Mouse (Mus musculus) adrenal gland, postnatal 25 days (tissue): ENCODE measurements at regions not wholly inside any gene's neighbourhood (a gene's known extent, or its start where the extent isn't known, plus 50 kb on each side); places are given as distances from the start of the nearest gene placed in this dataset.

Source experiments
- DNase-seq: peaks from one replicate; pipeline ENCODE4 v3.0.0; 2021; ENCODE audit warnings: mixed read lengths

DNA sequence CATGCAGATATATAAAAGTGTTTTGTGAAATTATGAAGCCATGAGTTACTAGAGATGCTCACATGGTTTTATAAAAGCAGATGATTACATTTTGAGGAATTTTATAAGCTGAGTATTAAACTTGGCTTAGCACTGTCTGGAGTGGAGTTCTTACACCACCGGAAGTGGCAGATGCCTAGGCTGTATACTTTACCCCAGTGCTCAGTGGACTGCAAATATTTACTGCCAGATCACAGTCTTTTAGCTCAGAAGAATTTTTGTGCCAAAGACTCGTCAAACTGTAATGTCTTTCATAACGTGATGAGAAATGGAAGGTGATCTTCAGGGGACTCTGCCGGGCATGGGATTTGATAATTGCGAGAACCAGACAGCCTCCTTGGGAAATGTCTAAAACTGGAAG lies 136.1 kb upstream of the 9330182O14Rik start:
- no peak for DNase-seq

GRCm38 (mm10) chr15:40000022-40000421 lies 134.1 kb upstream of the 9330182O14Rik start:
- no peak for DNase-seq

DNA sequence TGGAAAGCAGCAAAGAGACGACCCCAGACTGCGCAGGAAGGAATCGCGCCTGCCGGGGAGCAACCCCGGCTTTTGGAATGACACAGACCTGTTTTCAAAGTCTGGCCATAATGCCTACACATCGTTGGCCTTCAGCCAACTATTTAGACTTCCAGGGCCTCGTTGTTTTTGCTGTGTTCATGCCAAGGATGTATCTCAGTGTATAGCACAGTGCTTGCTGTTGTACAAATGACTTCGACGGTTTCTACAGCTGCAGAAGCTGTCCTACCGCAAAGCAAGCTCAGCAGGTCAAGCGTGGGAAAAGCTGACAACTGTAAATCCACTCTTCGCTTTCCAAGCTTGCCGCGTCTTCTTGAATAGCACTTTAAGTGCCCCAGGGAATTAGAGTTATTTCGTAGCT lies 129.1 kb upstream of the 9330182O14Rik start:
- no peak for DNase-seq

DNA sequence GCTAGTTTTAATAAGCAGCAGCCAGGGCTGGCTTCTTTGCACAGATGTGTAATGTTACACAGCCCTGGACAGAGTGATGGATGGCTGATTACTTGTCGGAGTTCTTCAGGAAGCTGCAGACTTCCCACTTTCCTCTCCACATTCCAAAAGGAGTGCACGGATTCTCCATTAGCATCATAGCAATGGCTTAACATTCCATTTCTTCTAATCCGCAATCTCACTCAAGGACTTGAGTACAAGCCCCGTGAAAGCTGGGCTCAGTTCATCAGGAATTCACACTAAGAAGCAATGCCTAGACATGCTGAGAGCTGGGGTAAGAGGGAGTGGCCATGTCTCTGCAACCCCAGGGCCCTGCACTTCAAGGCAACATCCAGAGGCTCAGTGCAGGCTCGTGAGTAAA lies 126.3 kb upstream of the 9330182O14Rik start:
- DNase-seq, result no peak

GRCm38 (mm10) chr15:40013833-40014232 lies 120.3 kb upstream of the 9330182O14Rik start:
- DNase-seq, result no peak

- no peak for DNase-seq
These were observed 117.1 kb upstream of the 9330182O14Rik start for GRCm38 (mm10) chr15:40017019-40017418.

GRCm38 (mm10) chr15:40017597-40017996 lies 116.6 kb upstream of the 9330182O14Rik start:
- no peak for DNase-seq

GRCm38 (mm10) chr15:40018047-40018791 lies 115.9 kb upstream of the 9330182O14Rik start:
- DNase-seq, result no peak

GRCm38 (mm10) chr15:40018792-40019151 lies 115.4 kb upstream of the 9330182O14Rik start:
- no peak for DNase-seq

DNA sequence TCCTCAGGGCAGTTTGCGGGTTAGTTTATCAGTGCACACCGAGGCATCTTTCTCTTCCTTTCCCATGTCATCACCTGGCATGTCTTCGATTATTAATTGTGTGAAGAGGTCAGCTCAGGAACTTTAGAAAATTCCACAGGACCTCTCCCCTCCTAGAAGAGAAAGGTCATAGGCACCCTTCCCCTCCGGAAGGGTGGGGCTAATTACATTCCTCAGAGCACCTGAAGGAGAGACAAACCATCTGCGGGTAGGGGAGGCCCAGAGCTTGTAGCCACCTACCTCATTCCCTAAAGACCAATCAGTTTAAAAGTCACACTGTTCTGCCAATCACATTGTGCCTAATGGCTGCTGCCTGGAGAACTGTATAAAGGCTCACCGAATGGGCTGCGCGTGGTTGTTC lies 114.9 kb upstream of the 9330182O14Rik start:
- DNase-seq, result no peak

DNA sequence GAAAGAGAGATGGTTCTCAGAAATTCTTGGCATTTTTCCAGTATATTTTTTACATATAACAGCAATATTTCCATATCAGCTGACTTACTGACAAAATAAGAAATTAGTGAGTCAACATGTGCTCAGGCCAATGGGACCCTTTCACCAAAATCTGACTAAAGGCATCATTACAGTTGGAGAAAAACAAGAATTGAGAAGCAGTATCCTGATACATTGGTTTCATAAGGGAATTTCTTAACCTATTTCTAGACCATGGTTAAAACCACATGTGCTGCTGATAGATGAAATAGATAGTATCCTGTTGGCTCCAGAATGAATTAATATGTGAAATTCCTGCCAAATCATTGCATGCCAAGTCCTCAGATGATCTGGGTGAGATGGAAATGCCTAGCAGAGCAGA lies 114.1 kb upstream of the 9330182O14Rik start:
- no peak for DNase-seq

- no peak for DNase-seq
These were observed 113.5 kb upstream of the 9330182O14Rik start for GRCm38 (mm10) chr15:40020646-40021045.

- DNase-seq, result no peak
These were observed 111.0 kb upstream of the 9330182O14Rik start for GRCm38 (mm10) chr15:40023195-40023594.

DNA sequence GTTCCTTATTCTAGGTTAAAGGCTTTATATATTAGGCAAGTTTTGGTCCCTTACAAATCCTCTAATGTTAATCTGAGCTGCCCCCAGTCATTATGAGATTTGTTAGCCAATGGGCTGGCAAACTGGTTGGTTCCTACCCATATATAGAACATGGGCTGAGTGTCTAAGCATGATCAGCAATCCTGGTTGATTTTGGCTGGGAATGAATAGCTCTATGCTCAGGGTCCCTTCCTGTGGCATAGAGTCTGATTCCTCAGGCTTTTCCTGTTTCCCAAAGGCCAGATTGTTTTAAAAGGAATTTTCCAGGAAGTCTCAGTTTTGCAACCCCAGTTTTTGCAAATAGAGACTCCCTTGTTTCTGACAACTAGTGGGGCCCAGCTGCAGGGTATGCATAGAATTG lies 102.1 kb upstream of the 9330182O14Rik start:
- no peak for DNase-seq

DNA sequence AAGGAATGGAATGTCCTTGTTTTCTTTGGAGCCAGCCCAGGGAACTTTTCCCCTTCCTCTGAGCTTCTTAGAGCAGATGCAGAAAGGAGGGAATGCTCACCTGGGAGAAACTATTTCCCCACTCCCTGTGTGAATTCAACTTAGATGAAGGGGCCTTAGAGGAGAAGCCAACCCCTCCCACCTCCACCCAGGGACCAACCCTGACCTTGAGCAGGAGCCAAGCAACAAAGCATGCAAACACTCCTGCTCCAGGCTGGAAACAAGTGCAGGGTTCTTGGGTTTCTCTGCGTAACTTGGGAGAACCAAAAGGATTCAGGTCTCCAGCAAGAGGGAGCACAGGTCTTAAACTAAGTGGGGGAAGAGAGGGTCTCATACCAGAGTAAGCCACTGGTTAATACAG lies 98.0 kb upstream of the 9330182O14Rik start:
- DNase-seq, result no peak

DNA sequence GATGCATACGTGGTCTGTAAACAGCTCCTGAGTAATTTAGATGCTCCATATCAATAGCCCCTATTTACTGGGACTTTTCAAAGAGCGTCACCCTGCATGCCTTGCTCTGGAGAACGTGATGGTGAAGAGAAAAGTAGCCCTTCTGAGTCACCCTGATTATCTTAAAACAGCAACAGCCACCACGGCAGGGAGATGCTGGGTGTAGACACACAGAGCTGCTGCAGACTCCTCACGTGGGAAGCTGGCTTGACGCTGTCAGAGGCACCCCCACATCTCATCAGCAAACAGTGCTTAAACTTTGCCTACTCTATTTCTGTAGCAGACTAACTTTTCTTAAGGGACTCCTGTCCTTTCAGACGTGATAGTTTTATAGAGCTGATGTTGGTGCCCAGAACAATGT lies 96.9 kb upstream of the 9330182O14Rik start:
- no peak for DNase-seq

GRCm38 (mm10) chr15:40046219-40046618 lies 87.9 kb upstream of the 9330182O14Rik start:
- DNase-seq, result no peak

GRCm38 (mm10) chr15:40047100-40047499 lies 87.1 kb upstream of the 9330182O14Rik start:
- DNase-seq, result no peak

DNA sequence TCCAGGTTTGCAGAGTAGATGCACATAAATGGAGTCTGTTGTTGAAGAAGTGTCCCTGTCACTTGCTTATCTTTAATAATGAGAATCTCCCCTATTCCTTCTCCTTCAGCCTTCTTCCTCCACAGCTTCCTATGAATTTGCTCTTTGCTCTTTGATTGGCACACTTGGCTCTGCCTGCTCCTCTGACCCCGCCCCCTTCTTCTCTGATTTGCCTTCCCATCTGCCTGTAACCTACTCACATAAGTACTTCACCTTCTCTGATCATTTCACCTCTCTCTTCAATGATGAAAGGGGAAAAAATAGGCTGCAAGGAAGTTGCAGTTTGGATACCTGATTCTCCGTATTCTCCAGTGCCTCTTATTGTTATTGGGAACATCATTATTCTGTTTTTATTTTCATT lies 66.1 kb upstream of the 9330182O14Rik start:
- no peak for DNase-seq

DNA sequence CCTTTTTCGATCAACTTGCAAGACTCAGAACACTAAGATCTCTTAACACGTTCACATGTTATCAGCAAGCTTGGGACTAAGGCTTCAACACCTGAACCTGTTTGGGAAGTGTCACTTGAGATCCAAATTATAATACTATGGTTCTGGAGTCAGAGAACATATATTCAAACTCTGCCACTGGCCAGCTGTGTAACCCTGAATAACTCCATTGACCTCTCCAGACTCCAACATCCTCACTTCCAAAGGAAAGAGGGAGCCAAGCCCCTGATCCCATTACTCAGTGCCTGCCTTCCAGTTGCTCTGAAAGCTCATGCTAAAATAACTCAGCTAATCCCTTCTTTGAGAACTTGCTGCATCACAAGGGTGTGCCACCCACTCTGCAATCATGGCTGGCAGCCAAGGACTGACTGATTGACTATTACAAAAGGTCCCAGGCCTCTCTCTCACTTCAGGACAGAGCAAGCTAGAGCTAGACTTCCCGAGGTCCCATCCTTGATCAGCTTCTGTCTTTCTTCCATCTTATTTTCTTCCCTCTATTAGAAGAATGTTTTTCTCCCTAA lies 58.8 kb upstream of the 9330182O14Rik start:
- DNase-seq, result peak; percentile 32

GRCm38 (mm10) chr15:40079872-40080271 lies 54.3 kb upstream of the 9330182O14Rik start:
- DNase-seq, result no peak
